Mouse (Mus musculus) liver, embryonic 11.5 days (tissue): Measurements from ENCODE around the gene Rasgrp1. TPM values are rescaled to one million over a fixed set of nuclear protein-coding genes. Genes with fewer than 3 reads are reported as not detected.

Source experiments
- ATAC-seq: fragments of 200-750 bp; cut with Nextera tagmentation; replicated peaks from 2 replicates; pipeline ENCODE4 v1.8.0; 2017; ENCODE audit warnings: moderate number of reproducible peaks, mild to moderate bottlenecking, moderate TSS enrichment, moderate library complexity; ENCODE audit not compliant: low FRiP score
- DNase-seq: peaks from one replicate; pipeline ENCODE4 v3.0.0-alpha.2; 2017; ENCODE audit warnings: low spot score
- H3K27ac ChIP-seq: fragments of 300-500 bp; sonication (generic); 2 replicates; pipeline ENCODE4 v1.5.1; 2014; ENCODE audit warnings: mild to moderate bottlenecking, low read depth, low read length, control low read depth
- H3K27me3 ChIP-seq: fragments of 300-500 bp; sonication (generic); replicated peaks from 2 replicates; pipeline ENCODE4 v1.6.1; 2014; ENCODE audit warnings: low read length, mixed read lengths; ENCODE audit not compliant: control insufficient read depth, insufficient read depth
- H3K36me3 ChIP-seq: fragments of 300-500 bp; sonication (generic); 2 replicates; pipeline ENCODE4 v1.6.1; 2014; ENCODE audit warnings: mild to moderate bottlenecking, low read length, moderate library complexity, mixed read lengths; ENCODE audit not compliant: control insufficient read depth, insufficient read depth
- H3K4me1 ChIP-seq: fragments of 300-500 bp; sonication (generic); replicated peaks from 2 replicates; pipeline ENCODE4 v1.6.1; 2014; ENCODE audit warnings: low read length, mixed read lengths; ENCODE audit not compliant: control insufficient read depth, insufficient read depth
- H3K4me2 ChIP-seq: fragments of 300-500 bp; sonication (generic); 2 replicates; pipeline ENCODE4 v1.6.1; 2014; ENCODE audit warnings: mild to moderate bottlenecking, control low read depth, moderate library complexity
- H3K4me3 ChIP-seq: fragments of 300-500 bp; sonication (generic); 2 replicates; pipeline ENCODE4 v1.5.1; 2014; ENCODE audit warnings: low read depth, low read length, control low read depth
- H3K9ac ChIP-seq: fragments of 300-500 bp; sonication (generic); 2 replicates; pipeline ENCODE4 v1.6.1; 2014; ENCODE audit warnings: low read depth, low read length, control low read depth
- H3K9me3 ChIP-seq: fragments of 300-500 bp; sonication (generic); 2 replicates; pipeline ENCODE4 v1.6.1; 2016; ENCODE audit warnings: low read length, inconsistent platforms, mixed read lengths; ENCODE audit not compliant: control insufficient read depth
- WGBS: fragments of 180-500 bp; shearing (Covaris S2); extraction: QIAGEN DNeasy Blood & Tissue Kit; methylation state at CpG from one replicate; pipeline ENCODE4 v1.1.7; 2014; 5-methylcytosine and 5-hydroxymethylcytosine counted together
- polyA plus RNA-seq: library from polyadenylated mRNA; unstranded; fragments of >200 nt; fragmentation: Nextera tagmentation; extraction: Ambion mirVana; gene quantifications from 2 replicates; pipeline ENCODE4 v1.2.1, GENCODE M21; 2014

Gene Rasgrp1
- polyA plus RNA-seq, 1 experiment from 2014 or later, result 0.62 TPM

DNA sequence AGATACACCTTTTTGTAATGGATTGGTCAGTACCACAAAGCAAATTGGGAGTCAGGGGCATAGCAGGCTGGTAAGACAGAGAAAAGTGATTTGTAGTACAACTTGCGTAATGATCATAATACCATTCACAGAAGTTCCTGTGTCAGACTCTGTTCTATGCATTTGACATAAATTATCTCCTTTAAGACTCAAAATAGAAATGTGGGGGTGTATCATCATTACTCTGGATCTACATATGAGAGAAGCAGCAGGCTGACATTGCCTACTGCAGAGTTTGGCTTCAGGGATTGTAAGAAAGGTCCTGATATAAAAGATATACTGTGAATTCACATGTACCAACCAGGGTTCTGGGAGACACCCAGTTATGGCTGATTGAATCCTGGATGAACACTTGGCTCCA is 28.9 kb upstream of the Rasgrp1 start:
- Histone ChIP-seq H3K4me3 (no peak overlapping the region), H3K27me3 (no peaks in the 10 kb centered on the region), H3K4me2 (no peak overlapping the region), H3K4me1 (no peaks in the 10 kb centered on the region), H3K9me3 (no peaks in the 10 kb centered on the region), H3K9ac (no peak overlapping the region), H3K36me3 (no peaks in the 10 kb centered on the region), H3K27ac (no peak overlapping the region)
- no peak for ATAC-seq
- DNase-seq, result no peak
- WGBS, result 85% methylated on average over 1 of the region's 1 CpGs

DNA sequence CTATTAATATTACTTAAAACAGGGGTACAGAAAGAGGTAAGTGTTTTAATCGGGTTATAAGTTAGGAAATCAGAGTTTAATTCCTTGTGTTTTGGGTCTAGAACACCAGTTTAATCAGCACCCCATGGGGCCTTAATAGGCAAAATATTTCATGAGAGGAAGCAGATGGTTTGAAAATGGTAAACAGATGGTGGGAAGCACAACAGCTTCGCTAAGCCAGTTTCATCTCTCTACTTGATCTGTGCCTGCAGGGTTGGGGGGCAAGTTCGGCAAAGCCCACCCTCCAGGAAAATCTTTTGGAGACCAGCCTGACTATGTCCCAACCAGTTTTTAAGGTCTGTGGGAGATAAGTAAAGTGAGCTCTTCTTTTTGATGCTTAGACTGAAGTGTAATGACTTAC is 23.7 kb upstream of the Rasgrp1 start:
- Histone ChIP-seq H3K9ac (no peak overlapping the region), H3K9me3 (no peaks in the 10 kb centered on the region), H3K27ac (no peak overlapping the region), H3K27me3 (no peaks in the 10 kb centered on the region), H3K4me1 (no peaks in the 10 kb centered on the region), H3K4me2 (no peak overlapping the region), H3K36me3 (no peaks in the 10 kb centered on the region), H3K4me3 (no peak overlapping the region)
- 66% methylated on average over 3 of the region's 3 CpGs for WGBS
- DNase-seq (no peak), ATAC-seq (no peak)

DNA sequence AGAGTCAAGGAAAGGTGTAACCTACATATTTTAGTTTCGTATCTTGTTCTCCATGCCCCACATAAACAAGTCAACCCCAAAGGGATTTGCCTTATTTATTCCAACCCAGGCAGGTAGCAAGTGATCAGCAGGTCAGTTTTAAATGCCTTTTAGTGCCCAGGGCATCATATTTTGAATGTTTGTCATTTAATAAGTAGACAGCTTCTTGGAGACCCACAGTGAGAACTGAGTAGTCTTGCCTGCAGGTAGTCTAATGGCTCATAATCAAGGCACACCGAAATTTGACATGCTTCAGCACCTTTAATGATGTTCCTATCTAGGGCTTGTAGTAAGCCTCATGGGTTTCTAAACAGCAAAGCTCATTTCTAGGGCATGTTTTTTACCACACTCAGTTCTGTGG is 21.3 kb upstream of the Rasgrp1 start:
- DNase-seq (no peak), ATAC-seq (no peak)
- Histone ChIP-seq H3K4me3 (no peak overlapping the region), H3K4me1 (no peaks in the 10 kb centered on the region), H3K9me3 (no peaks in the 10 kb centered on the region), H3K4me2 (no peak overlapping the region), H3K36me3 (no peaks in the 10 kb centered on the region), H3K27ac (no peak overlapping the region), H3K27me3 (no peaks in the 10 kb centered on the region), H3K9ac (no peak overlapping the region)
- 85% methylated on average over 2 of the region's 2 CpGs for WGBS

DNA sequence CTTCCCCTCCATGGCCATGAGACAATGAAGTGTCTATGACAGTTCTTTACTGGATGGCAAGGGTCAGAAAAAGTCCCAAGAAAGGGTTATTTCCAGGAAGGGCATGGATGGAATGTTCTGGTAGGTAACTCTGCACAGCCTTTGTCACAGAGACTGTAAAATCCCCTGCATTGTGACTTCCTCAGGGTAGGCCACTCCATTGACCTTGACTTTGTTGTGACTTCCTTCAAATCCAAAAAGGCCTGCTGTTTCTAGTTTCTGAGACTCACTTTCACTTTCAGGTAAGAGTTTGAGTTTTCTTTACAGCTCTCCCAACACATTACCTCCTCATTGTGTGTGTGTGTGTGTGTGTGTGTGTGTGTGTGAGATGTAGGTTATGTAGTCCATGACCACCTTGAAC is 15.1 kb upstream of the Rasgrp1 start:
- Histone ChIP-seq H3K9ac (no peak overlapping the region), H3K9me3 (no peaks in the 10 kb centered on the region), H3K4me3 (no peak overlapping the region), H3K27ac (no peak overlapping the region), H3K4me2 (no peak overlapping the region), H3K4me1 (no peaks in the 10 kb centered on the region), H3K27me3 (no peaks in the 10 kb centered on the region), H3K36me3 (no peaks in the 10 kb centered on the region)
- ATAC-seq (no peak), DNase-seq (no peak)

DNA sequence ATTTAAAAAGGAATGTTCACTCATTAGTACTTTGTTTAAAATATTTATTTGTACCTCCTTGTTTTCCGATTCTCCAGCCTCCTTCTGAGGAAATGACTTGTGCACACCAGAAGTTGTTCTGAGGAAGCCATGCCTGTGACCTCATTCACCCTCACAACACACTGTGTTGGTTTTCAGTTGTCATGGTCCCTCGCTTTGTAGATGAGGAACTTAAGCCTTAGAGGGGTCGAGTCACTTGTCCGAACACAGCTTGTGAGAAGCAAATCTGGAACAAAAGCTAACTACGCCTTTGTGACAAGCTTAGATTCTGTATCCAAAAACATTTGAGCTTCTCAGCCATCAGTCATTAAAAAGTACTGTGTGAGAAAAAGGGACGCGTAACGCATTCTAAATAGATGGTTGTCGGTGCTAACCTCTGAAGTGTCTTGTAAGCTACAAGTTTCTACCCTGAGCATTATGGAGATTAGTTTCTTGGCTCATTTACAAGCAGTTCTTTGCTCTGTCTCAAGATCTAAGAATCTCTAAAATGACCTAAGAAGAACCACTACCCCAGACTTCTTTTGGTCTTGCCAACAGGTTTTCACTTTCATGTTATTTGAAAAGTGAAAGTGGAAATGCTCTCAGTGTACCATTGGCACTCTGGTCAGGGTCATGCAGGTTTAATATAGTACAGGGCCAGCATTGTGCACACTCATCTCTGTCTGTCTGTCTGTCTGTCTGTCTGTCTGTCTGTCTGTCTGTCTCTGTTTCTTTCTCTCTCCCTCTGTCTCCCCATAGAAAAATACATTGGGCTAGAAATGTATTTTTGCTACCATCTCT is 9.7 kb upstream of the Rasgrp1 start:
- no peak overlapping the region for H3K4me2 ChIP-seq
- H3K9ac ChIP-seq, result no peak overlapping the region
- no peaks in the 10 kb centered on the region for H3K9me3 ChIP-seq
- WGBS, result 76% methylated on average over 9 of the region's 9 CpGs
- no peak overlapping the region for H3K27ac ChIP-seq
- H3K36me3 ChIP-seq, result no peaks in the 10 kb centered on the region
- H3K27me3 ChIP-seq, result no peaks in the 10 kb centered on the region
- H3K4me3 ChIP-seq, result no peak overlapping the region
- DNase-seq (no peak), ATAC-seq (no peak)
- H3K4me1 ChIP-seq, result no peaks in the 10 kb centered on the region

DNA sequence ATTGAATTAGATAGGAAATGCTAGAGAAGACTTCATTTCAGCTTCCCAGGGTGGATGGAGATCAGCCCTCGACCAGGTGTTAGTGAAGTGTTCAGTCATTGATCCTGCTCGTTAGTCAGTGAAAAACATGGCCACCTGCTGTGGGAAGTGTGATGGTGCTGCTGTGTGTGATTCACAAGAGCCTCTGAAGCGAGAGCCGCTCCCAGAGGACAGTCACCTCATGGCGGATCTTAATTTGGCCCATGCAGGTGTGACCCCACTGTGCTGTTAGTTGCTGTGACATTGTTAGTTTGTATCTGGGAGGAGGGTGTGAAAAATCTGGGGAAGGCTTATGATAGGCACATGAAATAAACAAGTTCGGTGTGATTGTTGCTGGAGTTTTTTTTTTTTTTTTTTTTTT is 7.3 kb upstream of the Rasgrp1 start:
- Histone ChIP-seq H3K9me3 (no peaks in the 10 kb centered on the region), H3K4me1 (no peaks in the 10 kb centered on the region), H3K4me2 (no peak overlapping the region), H3K4me3 (no peak overlapping the region), H3K27me3 (no peaks in the 10 kb centered on the region), H3K9ac (no peak overlapping the region), H3K36me3 (no peaks in the 10 kb centered on the region), H3K27ac (no peak overlapping the region)
- DNase-seq, result no peak
- no peak for ATAC-seq
- WGBS, result 42% methylated on average over 6 of the region's 6 CpGs

DNA sequence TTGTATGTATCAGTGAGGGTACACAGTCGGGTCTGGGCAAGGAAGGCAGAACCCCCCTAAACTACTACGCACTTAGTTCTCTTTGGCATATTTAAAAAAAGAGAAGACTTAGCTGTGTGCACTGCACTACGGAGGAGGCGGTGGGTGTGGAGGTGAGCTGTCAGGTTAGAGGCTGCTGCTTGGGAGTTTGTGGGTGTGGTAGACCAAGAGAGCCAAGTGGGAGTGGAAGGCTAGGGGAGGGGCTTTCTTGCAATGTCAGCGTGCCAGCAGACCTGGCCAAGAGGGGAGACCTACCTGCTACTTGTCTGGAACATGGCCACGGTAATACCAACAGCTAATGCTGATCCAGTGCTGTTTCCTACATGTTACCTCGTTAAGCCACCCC is 431 bp upstream of the Rasgrp1 start:
- no peak overlapping the region for H3K9ac ChIP-seq
- H3K36me3 ChIP-seq, result no peaks in the 10 kb centered on the region
- DNase-seq, result no peak
- peak; percentile 13; the same call in 1 of the 2 replicates for ATAC-seq
- peak overlapping the region; percentile 73 for H3K4me2 ChIP-seq
- peaks cover 30% of the 10 kb centered on the region for H3K27me3 ChIP-seq
- WGBS, result 31% methylated on average over 7 of the region's 7 CpGs
- H3K9me3 ChIP-seq, result no peaks in the 10 kb centered on the region
- H3K27ac ChIP-seq, result no peak overlapping the region
- no peak overlapping the region for H3K4me3 ChIP-seq
- H3K4me1 ChIP-seq, result no peaks in the 10 kb centered on the region

DNA sequence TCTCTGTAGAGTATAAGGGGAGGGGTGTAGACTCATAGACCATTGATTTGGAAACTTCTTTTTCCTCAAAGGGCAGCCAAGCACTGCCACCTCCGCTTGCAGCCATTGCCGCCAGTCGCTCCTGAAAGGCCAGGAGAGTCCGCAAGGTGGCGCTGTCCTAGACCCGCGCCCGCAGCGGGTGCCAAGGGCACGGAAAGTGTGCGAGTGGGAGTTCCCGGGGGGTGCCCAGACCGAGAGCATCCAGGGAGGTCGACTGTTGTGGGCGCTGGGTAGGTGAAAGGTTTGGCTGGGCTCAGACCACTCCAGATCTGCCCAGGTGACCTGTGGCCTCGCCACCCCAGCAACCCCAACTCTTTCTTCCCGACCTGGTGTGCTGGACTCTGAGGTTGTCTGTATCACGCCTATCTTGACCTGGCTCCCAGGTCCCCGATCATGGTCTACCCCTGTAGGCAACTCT is 683 bp downstream of the Rasgrp1 start:
- no peaks in the 10 kb centered on the region for H3K4me1 ChIP-seq
- H3K36me3 ChIP-seq, result no peaks in the 10 kb centered on the region
- peaks cover 30% of the 10 kb centered on the region for H3K27me3 ChIP-seq
- no peak overlapping the region for H3K9ac ChIP-seq
- H3K27ac ChIP-seq, result no peak overlapping the region
- peak overlapping the region; percentile 73 for H3K4me2 ChIP-seq
- DNase-seq, result peak; percentile 61
- 2% methylated on average over 19 of the region's 19 CpGs for WGBS
- no peaks in the 10 kb centered on the region for H3K9me3 ChIP-seq
- ATAC-seq, result peak; percentile 50
- peak overlapping the region; percentile 50 for H3K4me3 ChIP-seq

DNA sequence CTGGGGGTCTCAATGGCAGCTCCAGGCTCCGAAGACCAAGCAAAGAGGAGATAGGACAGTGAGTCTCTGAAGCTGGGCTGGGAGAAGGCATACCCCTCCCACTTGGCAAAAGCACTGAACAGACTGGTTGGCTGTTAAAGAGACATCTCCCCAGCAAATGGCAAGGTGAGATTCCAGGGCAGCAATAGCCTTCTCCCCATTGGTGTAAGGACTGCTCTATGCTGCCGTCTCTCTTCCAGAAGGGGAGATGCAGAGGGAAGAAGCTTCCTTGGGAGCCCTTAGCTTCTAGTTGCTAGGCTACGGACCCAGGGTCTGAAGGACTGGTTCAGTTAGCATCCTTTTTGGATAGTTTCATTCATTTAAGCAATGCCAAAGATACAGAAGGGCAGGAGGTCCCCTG is 4.3 kb downstream of the Rasgrp1 start:
- Histone ChIP-seq H3K27ac (no peak overlapping the region), H3K9ac (no peak overlapping the region), H3K4me1 (no peaks in the 10 kb centered on the region), H3K27me3 (peaks cover 22% of the 10 kb centered on the region), H3K36me3 (no peaks in the 10 kb centered on the region), H3K4me2 (no peak overlapping the region), H3K4me3 (no peak overlapping the region), H3K9me3 (no peaks in the 10 kb centered on the region)
- DNase-seq, result no peak
- no peak for ATAC-seq
- WGBS, result 53% methylated on average over 3 of the region's 3 CpGs
